Mouse (Mus musculus): ENCODE data around the gene Tdrd12.

Gene Tdrd12

GRCm38 (mm10) chr7:35456091-35456814 lies 81.3 kb downstream of the Tdrd12 start:
- in situ Hi-C loops (cut with MboI, MseI), result no loop called here

GRCm38 (mm10) chr7:35448867-35449266 lies 88.7 kb downstream of the Tdrd12 start:
- in situ Hi-C loops (cut with MboI, MseI), result loop anchor here (5.0 kb wide), 1 partner anchor 83 kb away; no protein-coding TSS in a partner anchor

GRCm38 (mm10) chr7:35447996-35448846 lies 89.3 kb downstream of the Tdrd12 start, which contains the start of gene Slc7a9:
Gene Slc7a9 (plus strand): TSS chr7:35448796.
- in situ Hi-C loops (cut with MboI, MseI), result loop anchor here (5.0 kb wide), 1 partner anchor 84 kb away; no protein-coding TSS in a partner anchor

- in situ Hi-C loops (cut with MboI, MseI), result loop anchor here (5.0 kb wide), 1 partner anchor 85 kb away; no protein-coding TSS in a partner anchor
These were observed 90.0 kb downstream of the Tdrd12 start for GRCm38 (mm10) chr7:35447501-35447900.

- in situ Hi-C loops (cut with MboI, MseI), result no loop called here
These were observed 102.3 kb downstream of the Tdrd12 start for GRCm38 (mm10) chr7:35435266-35435665.

- in situ Hi-C loops (cut with MboI, MseI), result no loop called here
These were observed 109.4 kb downstream of the Tdrd12 start for GRCm38 (mm10) chr7:35428146-35428545.

GRCm38 (mm10) chr7:35423071-35423470 lies 114.5 kb downstream of the Tdrd12 start:
- in situ Hi-C loops (cut with MboI, MseI), result no loop called here
